Mouse (Mus musculus) c-Kit-positive CD71-positive TER-119-positive erythroid progenitor cells, embryonic 14.5 days (primary cell): Measurements from ENCODE around the gene Ugt1a8.

Experiments used
- DNase-seq: peaks from one replicate; pipeline ENCODE4 v3.0.0-alpha.2; 2013; ENCODE audit warnings: low spot score

Gene Ugt1a8

DNA sequence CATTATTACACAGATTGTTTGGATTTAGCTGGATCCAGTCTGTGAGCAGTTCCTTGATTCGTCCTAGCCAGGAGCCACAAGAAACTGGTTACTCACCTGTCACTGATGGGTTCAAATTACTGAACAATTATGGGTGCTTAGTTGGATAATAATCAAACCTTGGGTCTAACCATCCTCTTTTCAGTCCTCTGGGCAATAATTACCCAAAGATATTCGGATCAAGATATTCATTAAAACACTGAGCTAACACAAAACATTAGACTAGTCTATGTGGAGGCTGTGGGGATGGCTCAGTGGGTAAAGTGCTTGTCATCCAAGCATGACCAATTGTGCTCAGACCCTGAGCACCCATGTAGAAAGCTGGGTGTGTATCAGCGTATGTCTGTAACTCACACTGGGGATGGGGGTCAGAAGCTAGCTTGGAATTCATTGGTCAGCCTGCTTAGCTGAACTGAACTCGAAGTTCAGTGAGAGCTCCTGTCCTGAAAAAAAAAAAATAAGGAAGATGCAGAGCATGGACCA lies 148.3 kb downstream of the Ugt1a8 start:
- DNase-seq, result no peak

DNA sequence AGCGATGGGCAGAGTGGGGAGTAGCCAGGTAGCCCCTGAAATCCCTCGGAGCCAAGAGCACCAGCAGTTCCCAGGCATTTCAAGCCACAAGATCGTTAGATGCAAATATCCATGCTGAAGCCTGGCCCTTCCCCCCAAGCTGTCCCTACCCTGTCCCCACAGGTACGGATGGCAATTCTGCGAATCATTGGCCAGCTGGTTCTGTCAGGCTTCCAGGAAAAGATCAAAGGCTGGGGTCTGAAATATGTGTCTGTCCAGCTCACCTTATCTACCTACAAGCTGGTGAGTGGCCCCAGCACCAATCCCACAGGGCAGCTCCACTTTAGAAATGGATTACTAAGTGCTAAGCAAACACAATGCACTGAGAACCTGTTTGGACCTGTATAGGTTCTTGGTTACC lies 149.7 kb downstream of the Ugt1a8 start:
- DNase-seq, result no peak

DNA sequence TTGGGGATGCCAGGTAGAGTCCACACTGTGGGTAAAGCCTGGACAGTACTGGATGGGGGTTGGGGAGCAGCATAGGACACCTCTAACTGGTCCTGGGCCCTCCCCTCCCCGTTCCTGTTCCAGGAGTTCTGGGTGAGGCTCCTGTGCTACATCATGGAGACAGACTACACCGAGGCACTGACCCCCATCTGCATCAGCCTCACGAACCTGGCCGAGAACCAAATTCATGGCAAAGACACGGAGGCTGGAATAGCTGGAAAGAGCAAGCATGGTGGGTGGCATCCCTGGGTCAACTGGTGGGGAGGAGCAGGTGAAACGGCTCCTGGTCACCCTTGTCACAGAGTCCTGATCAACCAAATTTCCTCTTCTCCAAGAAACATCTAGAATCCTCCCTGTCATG lies 151.2 kb downstream of the Ugt1a8 start:
- DNase-seq, result no peak

DNA sequence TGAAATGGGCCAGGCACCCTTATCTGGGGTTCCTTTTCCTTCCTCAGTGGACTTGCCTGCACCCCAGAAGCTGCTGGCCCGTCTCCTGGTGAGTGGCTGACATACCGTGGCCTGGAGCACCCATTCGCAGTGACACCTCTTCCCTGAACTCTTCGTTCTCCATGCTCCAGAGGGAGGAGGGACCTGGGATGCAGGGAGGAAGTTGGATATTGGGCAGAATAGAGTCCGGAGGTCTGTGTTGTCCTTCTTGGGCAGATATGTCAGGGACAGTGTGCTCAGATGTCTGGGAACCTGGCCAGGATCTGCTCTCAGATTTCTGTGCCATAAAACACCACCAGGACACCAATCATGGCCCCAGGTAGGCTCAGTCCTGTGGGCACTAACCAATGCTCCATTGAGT lies 152.5 kb downstream of the Ugt1a8 start:
- DNase-seq, result no peak

DNA sequence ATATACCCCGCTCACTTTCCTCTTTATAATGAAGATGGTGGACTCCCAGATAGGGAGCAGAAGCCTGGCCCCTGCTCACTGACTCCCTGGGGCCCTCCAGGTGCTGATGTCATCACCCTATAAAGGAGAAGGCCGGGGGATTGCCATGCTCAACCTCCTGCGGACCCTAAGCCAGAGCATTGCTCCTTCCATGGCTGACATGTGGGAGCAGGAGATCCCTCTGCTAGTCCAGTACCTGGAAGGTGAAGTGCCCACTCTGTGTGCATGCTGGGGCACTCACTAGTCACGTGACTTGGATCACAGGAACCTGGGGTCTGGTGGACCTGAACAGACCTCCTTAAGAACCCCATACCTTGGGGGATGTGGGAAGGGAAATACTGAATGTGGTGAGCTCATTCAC lies 153.0 kb downstream of the Ugt1a8 start:
- DNase-seq, result no peak

DNA sequence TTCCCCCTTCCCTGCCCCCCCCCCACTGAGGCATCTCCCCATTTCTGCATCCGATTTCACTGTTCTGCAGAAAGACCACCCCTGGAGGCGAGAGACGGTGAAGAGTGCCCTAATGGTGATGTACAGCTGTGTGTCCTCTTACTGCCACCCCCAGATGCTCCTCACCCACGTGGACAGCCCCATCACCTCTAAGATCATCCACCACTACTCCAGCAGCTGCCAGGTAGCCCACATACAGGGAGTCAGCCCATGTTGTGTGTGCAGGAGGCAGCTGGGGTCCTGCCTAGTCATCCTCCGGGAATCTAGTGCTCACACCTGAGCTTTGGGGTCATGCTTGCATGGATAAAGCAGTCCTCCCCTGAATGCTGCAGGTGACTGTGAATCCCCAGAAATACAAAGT lies 156.2 kb downstream of the Ugt1a8 start:
- DNase-seq, result no peak

DNA sequence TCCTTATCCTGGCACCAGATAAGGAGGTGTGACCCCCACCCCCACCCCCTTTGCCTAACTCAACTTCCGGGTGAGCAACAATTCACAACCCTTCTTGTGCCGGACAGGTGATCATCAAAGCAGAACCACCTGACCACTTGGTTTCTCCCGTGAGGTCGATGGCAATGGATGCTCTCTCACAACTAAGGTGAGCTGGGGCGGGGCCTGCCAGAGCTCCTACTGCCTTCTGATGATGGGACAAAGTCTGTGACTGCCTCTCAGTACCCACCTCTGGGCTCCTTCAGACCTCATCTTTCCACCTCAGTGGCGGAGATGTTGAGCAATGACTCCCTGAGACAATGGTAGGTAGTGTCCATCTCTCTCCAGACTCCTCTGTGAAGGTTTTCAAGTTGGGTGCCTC lies 158.3 kb downstream of the Ugt1a8 start:
- DNase-seq, result no peak

DNA sequence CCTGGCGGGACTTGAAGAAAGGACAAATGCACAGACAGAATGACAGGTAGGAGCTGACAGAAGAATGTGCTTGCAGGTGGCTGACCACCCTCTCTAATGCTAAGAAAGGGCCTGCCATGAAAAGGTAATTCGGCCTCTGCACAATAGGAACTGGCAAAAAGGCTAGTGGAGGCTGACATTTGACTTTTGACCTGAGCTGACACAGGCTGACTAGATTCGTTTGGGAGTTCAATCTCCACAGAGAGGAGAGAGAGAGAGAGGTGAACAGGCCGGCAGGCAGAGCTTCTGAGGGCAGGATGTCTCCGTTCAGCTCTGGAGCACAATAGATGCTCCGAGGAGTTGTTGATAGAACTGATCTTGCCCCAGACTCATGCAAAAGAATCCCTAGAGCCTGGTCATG lies 158.8 kb downstream of the Ugt1a8 start:
- no peak for DNase-seq

DNA sequence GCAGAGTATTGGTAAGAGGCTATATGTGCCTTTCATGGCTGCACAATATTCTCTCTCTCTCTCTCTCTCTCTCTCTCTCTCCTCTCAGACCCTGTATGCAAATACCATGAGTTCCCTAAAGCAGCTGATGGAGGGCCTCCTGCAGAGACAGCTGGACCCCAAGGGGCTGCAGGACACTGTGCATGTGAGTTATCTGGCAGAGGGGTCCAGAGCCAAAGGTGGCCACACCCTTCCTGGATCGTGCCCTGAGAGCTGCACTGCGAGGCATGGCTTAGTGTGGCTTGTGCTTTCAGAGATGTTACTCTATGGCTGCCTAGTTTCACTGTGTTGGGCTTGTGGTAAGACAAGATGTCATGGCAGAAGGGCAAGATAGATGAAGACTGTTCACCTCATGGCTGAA lies 160.0 kb downstream of the Ugt1a8 start:
- DNase-seq, result no peak

DNA sequence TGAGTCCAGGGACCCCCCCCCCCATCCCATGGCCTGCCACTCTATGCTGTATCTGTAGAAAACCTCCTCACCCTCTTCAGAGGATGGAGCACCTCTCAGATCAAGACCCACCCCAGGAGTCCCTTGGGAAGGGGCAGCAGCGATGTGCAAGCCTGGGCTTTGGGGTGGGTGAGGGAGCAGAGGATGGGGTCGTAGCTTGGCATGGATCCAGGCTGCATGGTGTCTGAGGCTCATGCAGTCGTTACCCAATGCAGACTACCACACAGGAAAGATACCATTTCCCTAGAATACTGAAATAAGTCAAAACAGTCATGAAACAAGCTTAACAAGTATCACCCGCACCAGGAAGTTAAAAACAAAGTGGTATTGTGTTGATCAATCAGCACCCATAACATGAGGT lies 161.0 kb downstream of the Ugt1a8 start:
- DNase-seq, result no peak

DNA sequence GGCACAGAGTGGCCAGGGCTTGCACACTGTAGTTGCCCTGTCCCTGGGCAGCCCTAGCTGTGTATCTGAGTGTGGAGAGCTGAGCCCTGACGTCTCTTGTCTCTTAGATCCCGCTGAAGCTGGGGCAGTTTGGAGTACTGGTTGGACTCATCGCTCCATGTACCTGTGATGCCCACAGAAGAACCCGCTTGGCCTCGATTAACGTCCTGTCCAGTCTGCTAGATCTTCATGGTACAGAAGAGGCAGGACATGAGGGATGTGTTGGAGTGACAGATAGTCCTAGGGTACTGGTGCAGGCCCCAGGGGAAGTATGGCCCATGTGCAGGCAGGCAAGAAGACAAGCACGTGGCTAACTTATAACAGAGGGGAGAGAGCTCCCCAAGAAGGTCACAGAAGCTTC lies 162.0 kb downstream of the Ugt1a8 start:
- DNase-seq, result no peak

DNA sequence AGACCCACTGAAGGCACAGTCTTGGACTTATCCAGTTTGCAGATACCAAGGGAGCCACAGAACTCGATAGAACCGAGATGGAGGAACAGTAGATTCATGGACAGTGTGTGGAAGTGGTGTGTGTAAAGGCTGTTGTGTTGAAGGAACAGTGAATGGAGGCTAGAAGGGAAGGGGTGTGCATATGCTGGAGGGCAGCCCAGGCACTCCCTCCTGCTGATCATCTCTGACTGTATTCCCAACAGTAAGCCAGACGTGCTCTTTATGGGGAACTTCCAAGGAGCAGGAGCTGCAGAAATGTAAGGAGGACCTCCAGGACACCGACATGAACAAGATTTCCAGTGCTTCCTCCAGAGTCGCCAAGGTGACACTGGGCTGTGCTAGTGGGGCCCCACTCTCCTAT lies 162.4 kb downstream of the Ugt1a8 start:
- DNase-seq, result no peak

DNA sequence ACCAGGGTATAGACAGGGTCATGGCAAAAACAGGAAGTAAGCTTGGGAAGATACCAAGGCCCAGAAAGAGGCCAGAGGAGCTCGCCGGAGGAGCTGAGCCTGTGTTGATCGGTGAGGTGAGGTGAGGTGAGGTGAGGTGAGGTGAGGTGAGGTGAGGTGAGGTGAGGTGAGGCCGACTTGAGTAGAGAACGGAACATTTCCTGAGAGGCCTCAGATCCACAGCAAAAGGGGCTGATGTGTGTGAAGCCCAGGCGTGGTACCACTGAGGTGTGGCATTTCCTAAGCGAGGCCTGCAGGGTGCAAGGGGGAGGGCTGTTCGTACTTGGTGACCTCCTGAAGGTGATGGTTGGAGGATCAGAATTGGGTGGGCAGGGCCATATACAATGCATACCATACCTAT lies 165.5 kb downstream of the Ugt1a8 start:
- no peak for DNase-seq

DNA sequence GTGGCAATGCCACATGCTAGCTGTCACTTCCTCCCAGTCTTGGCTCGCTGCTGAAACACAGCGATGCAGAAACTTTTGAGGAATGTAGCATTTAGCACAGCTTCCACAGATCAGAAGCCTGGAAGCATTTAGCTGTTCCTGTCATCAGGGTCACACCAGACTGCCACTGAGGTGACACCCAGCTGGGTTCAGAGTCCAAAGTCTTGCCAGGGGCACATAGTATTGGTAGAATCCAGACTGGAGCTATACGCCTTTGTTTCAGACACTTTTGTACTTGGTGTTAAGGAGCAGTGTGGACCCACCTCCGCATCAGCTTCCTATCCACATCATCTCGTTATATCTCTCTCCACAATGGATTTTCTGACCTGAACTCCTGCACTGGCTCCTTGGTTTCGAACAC lies 165.9 kb downstream of the Ugt1a8 start:
- DNase-seq, result no peak

DNA sequence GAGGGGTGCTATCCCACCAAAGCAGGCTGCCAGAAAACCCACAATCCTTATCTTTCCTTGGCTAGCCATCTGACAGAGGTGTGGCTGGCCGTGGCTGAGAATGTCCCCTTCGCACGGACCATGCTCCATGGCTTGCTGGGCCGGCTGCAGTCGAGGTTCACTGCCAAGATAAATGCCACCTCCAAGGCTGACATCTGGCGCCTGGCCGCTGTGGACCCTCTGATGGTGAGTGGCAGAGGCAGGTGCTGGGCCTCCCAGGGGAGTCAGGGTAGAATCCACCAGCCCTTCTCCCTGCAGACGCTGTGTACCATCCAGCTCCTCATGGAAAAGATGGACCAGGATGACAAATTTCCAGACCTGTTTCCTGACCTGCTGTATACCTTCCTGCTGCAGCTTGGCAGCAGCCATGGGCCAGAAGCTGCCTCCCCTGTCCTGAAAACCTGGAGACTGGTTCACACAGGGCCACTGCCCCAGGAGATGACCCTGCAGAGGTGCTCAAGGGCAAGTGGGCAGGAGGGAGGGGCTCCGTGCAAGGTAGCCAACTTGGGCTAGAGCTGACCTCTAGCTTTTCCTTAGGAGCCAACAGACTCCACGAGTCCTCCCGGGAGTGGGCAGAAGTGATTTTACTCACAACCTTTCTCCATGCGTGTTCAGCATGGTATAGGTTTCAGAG lies 167.3 kb downstream of the Ugt1a8 start:
- DNase-seq, result no peak

DNA sequence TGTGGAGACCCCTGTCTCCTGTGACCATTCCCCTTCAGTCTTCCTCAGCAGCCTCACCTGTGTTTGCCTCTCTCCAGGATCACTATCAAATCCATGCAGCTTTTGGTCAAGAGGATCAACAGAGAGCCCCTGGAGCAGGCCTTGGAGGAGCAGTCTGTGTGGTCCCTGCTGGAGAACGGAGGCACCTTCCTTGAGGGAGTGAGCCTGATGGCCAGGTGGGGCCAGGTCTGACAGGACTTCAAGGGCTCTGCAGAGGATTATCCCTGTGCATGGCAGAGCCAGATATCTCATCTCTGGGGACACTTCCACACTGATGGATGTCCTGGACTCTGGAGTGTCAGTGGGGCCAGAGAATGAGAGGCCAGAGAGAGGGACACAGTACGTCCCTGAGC lies 167.8 kb downstream of the Ugt1a8 start:
- DNase-seq, result no peak

DNA sequence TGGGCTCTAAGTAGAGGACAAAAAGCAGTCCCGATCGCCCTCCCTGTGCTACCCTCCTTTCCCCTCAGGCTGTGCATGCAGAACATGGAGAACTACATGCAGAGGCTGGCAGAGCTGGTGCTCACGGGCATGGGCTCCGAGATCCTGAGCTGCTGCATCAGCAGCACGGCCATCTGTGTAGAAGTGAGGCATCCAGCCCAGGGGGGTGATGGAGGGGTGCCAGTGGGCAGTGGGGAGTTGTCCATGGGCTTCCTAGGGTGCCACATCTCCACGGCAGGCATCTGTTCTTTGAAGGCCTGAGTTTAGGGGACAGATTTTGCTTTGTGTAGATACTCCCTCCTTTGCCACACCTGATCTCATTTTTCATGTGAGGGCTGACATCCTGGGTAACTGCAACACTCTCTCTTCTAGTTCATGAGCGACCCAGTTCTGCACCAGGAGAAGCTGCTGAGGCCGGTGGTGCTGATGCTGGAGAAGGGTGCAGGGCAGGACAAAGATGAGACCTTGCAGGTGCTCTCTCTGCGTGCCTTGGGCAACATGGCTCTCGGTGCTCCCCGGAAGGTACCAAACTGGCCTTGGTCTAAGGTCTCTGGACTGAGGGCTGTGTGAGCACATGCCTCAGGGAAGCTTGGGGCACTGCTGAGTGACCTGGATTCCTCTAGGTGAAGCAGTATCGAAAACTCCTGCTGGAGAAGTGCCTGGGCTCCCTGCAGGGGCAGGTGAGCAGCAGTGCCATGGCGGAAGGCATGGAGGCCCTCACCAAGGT lies 168.6 kb downstream of the Ugt1a8 start:
- no peak for DNase-seq

DNA sequence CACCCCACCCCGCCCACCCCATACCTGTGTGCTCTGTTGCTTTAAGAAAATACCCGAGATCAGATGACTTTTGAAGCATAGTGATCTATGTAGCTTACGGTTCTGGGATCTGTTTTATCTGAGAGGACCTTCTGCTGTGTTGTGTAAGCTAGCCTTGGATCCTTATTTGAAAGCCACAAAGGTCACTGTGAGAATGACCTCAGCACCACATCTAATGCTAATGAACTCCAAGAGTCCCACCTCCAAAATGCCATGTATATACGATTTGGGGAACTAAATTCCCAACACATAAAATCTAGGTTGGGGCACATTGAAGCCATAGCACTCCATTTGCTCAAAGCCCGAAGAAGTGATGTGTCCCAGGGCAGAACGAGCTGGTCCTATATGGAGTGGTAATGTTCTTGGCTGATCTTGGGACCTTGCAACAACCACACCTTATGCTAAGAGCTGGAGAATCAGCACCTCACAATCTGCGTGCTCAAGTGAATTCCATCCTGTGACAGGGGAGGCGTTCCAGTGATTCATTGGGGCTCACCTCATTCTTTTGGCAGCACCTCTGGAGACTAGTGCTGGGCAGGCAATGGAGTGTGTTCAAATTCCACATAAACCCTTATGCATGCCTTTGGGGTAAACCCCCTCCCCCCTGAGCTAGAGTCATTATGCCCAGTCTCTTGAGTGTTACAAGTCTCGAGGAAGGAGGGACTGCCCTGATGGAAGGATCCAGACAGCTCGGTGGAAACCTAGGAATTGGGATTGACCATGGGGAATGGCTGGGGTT lies 169.5 kb downstream of the Ugt1a8 start:
- no peak for DNase-seq

DNA sequence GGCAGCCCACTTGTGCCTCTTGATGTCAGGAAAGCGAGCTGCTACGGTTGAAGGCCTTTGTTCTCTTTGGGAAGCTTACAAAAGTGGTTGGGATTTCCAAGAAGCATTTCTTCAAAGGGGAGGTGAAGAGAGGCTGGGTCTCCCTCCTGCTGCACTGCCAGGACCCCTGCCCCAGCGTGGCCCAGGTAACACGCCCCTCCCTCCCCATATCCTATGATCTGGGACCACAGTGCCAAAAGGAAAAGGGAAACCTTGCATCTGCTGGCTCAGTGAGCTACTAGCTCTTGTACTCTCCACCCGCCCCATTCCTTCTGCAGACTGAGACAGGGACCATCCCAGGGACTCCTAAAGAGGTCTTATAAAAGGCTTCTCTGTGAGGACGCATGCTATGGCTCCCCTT lies 170.1 kb downstream of the Ugt1a8 start:
- DNase-seq, result no peak

DNA sequence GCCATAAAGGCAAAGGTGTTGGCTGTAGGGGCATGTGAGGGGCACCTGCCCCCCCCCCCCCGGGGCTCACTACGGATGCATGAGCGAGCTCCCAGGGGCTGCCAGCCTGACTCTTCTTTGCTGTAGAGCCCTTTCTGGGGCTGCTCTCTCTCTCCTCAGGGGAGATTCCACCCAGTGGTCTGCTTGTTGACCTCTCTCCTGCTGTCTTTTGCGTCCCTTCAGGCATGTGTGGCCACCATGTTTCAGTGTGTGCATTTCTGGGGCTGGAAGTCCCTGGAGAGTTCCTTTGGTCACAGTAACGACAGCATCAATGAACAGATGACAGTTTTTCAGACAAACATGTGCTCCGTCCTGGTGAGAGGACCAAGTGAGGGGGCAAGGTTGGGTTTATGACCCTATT lies 170.7 kb downstream of the Ugt1a8 start:
- no peak for DNase-seq

DNA sequence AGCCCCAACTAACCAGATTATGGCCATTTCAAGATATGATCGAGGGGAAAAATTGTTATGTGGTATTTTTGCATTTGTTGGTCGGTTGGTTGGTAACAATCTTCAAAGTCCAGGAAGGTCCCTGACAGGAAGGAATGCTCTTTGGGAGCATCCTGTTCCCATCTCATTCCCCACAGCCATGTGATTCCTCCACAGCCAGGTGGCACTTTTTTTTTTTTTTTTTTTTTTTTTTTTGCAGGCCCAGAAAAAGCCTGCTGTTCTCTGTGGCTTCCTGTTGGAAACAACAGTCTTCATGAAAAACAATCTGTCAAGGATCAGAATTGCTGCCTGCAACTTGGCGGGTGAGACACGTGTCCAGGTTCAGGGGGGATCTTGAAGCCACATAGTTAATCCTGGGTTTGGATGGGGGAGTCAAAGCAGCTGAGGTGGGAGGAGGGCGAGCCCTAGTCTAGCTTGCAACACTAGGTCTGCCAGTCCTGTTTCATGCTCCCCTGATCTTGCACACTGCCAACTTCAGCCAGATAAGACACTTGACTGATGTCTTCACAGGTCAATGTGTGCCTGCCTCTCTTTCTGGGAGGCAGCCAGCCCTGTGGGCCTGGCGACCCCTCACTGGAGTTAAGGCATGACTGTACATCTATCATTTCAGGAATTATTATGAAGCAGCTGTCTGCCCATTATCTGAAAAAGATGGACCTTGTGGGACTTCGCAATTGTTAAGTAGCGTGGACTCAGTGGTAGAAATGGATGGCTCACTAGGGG lies 171.4 kb downstream of the Ugt1a8 start:
- no peak for DNase-seq

DNA sequence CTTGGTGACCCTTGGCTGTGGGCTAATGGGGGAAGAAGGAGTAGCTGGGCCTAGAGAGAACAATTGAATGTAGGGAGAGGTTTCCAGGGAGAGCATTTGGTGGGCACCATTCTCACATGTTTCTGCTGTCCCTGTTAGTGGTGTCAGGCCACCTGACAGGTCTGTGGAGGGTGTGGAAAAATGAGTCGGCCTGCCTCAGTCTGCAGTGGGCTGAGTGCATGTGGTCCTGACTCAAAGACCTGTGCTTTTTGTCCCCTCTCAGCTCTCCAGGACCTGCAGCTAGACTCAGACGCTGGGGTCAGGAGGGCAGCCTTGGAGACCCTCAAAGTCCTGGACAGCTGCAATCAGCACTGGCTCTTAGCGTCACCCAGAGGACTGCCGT lies 172.0 kb downstream of the Ugt1a8 start:
- no peak for DNase-seq
